Mouse (Mus musculus) forebrain, postnatal 0 days (tissue): ENCODE data around the gene Stk38l. TPM values are rescaled to one million over a fixed set of nuclear protein-coding genes. Genes with fewer than 3 reads are reported as not detected.

Source experiments
- ATAC-seq: fragments of 200-750 bp; cut with Nextera tagmentation; 2 replicates; pipeline ENCODE4 v1.8.0; 2017; ENCODE audit warnings: mild to moderate bottlenecking, moderate library complexity
- DNase-seq: peaks from one replicate; pipeline ENCODE4 v3.0.0-alpha.2; 2015
- H3K27ac ChIP-seq: fragments of 300-500 bp; sonication (generic); 2 replicates; pipeline ENCODE4 v1.5.1; 2014; ENCODE audit warnings: low read depth, mild to moderate bottlenecking, antibody characterized with exemption, low read length, moderate library complexity, mixed read lengths
- H3K27me3 ChIP-seq: fragments of 300-500 bp; sonication (generic); 2 replicates; pipeline ENCODE4 v1.6.1; 2014; ENCODE audit warnings: mild to moderate bottlenecking, low read length, mixed read lengths; ENCODE audit not compliant: insufficient read depth
- H3K36me3 ChIP-seq: fragments of 300-500 bp; sonication (generic); 2 replicates; pipeline ENCODE4 v1.6.1; 2014; ENCODE audit warnings: mild to moderate bottlenecking, moderate library complexity; ENCODE audit not compliant: insufficient read depth
- H3K4me1 ChIP-seq: fragments of 300-500 bp; sonication (generic); 2 replicates; pipeline ENCODE4 v1.6.1; 2014; ENCODE audit warnings: antibody characterized with exemption; ENCODE audit not compliant: insufficient read depth
- H3K4me2 ChIP-seq: fragments of 300-500 bp; sonication (generic); 2 replicates; pipeline ENCODE4 v1.6.1; 2014; ENCODE audit warnings: low read depth, mild to moderate bottlenecking, moderate library complexity
- H3K4me3 ChIP-seq: fragments of 300-500 bp; sonication (generic); 2 replicates; pipeline ENCODE4 v1.5.1; 2014; ENCODE audit warnings: low read depth, low read length, mixed read lengths
- H3K9ac ChIP-seq: fragments of 300-500 bp; sonication (generic); 2 replicates; pipeline ENCODE4 v1.6.1; 2014; ENCODE audit warnings: mild to moderate bottlenecking
- H3K9me3 ChIP-seq: fragments of 300-500 bp; sonication (generic); 2 replicates; pipeline ENCODE4 v1.6.1; 2016; ENCODE audit warnings: low read length
- CTCF ChIP-seq: sonication (generic); IDR thresholded peaks from 2 replicates; pipeline ENCODE4 v1.5.1; 2016; ENCODE audit warnings: antibody characterized with exemption, control low read depth, low read depth
- WGBS: fragments of 180-500 bp; shearing (Covaris S2); extraction: QIAGEN DNeasy Blood & Tissue Kit; methylation state at CpG from one replicate; pipeline ENCODE4 v1.1.7; 2014; 5-methylcytosine and 5-hydroxymethylcytosine counted together
- polyA plus RNA-seq: library from polyadenylated mRNA; unstranded; fragments of >200 nt; fragmentation: Nextera tagmentation; extraction: Ambion mirVana; gene quantifications from 2 replicates; pipeline ENCODE4 v1.2.1, GENCODE M21; 2015
- total RNA-seq: library from RNA; depleted of rRNA; stranded (reverse); fragments of >200 nt; gene quantifications from 2 replicates; pipeline ENCODE4 v1.2.3, GENCODE M21; 2014

Gene Stk38l
- total and polyA plus RNA-seq, 2 experiments from 2014 or later = 7.6 to 11.0 TPM

- no peaks in the 10 kb centered on the region for H3K9me3 ChIP-seq
- no peaks in the 10 kb centered on the region for H3K4me1 ChIP-seq
- no peak for TF ChIP-seq CTCF
- no peak overlapping the region for H3K9ac ChIP-seq
- no peaks in the 10 kb centered on the region for H3K36me3 ChIP-seq
- no peak for ATAC-seq
- H3K4me3 ChIP-seq = no peak overlapping the region
- DNase-seq = no peak
- 95% methylated on average over 1 of the region's 1 CpGs for WGBS
- H3K27me3 ChIP-seq = no peaks in the 10 kb centered on the region
- H3K4me2 ChIP-seq = no peak overlapping the region
- no peak overlapping the region for H3K27ac ChIP-seq
Measured at GRCm38 (mm10) chr6:146705631-146706030, 19.2 kb upstream of the Stk38l start.

- TF ChIP-seq CTCF = no peak
- no peaks in the 10 kb centered on the region for H3K27me3 ChIP-seq
- H3K27ac ChIP-seq = no peak overlapping the region
- no peaks in the 10 kb centered on the region for H3K36me3 ChIP-seq
- 79% methylated on average over 1 of the region's 1 CpGs for WGBS
- DNase-seq = no peak
- no peak overlapping the region for H3K4me3 ChIP-seq
- no peaks in the 10 kb centered on the region for H3K4me1 ChIP-seq
- no peak overlapping the region for H3K4me2 ChIP-seq
- no peaks in the 10 kb centered on the region for H3K9me3 ChIP-seq
- no peak for ATAC-seq
- no peak overlapping the region for H3K9ac ChIP-seq
Measured at GRCm38 (mm10) chr6:146719606-146720005, 5.2 kb upstream of the Stk38l start.

GRCm38 (mm10) chr6:146723805-146724204 is 990 bp upstream of the Stk38l start:
- H3K27ac ChIP-seq = no peak overlapping the region
- H3K4me1 ChIP-seq = 0 out of 2 replicates have a peak, but pooled peaks cover 5% of the 10 kb centered on the region
- H3K36me3 ChIP-seq = no peaks in the 10 kb centered on the region
- H3K4me3 ChIP-seq = no peak overlapping the region
- no peak overlapping the region for H3K9ac ChIP-seq
- H3K4me2 ChIP-seq = no peak overlapping the region
- ATAC-seq = no peak
- H3K27me3 ChIP-seq = no peaks in the 10 kb centered on the region
- no peak for TF ChIP-seq CTCF
- 89% methylated on average over 3 of the region's 3 CpGs for WGBS
- DNase-seq = no peak
- no peaks in the 10 kb centered on the region for H3K9me3 ChIP-seq

GRCm38 (mm10) chr6:146725384-146725791 is 593 bp downstream of the Stk38l start:
- Histone ChIP-seq H3K36me3 (no peaks in the 10 kb centered on the region), H3K27me3 (no peaks in the 10 kb centered on the region), H3K4me2 (peak overlapping the region; percentile 87), H3K9ac (peak overlapping the region; percentile 67), H3K4me1 (0 out of 2 replicates have a peak, but pooled peaks cover 5% of the 10 kb centered on the region), H3K9me3 (no peaks in the 10 kb centered on the region), H3K4me3 (peak overlapping the region; percentile 81), H3K27ac (peak overlapping the region; percentile 82)
- under 1% methylated on average over 30 of the region's 30 CpGs for WGBS
- ATAC-seq (peak; percentile 42), DNase-seq (peak; percentile 32)
- no peak for TF ChIP-seq CTCF

- DNase-seq = no peak
- Histone ChIP-seq H3K9me3 (no peaks in the 10 kb centered on the region), H3K9ac (no peak overlapping the region), H3K36me3 (no peaks in the 10 kb centered on the region), H3K27ac (no peak overlapping the region), H3K4me3 (no peak overlapping the region), H3K4me2 (no peak overlapping the region), H3K27me3 (no peaks in the 10 kb centered on the region), H3K4me1 (peaks cover under 1% of the 10 kb centered on the region; the same call in 1 of the 2 replicates)
- no peak for TF ChIP-seq CTCF
- WGBS = 77% methylated on average over 1 of the region's 1 CpGs
- ATAC-seq = no peak
Measured at GRCm38 (mm10) chr6:146731031-146731430, 6.2 kb downstream of the Stk38l start.

- Histone ChIP-seq H3K9me3 (no peaks in the 10 kb centered on the region), H3K27ac (no peak overlapping the region), H3K4me3 (no peak overlapping the region), H3K4me2 (no peak overlapping the region), H3K36me3 (no peaks in the 10 kb centered on the region), H3K27me3 (no peaks in the 10 kb centered on the region), H3K4me1 (no peaks in the 10 kb centered on the region; the same call in 1 of the 2 replicates), H3K9ac (no peak overlapping the region)
- ATAC-seq (no peak), DNase-seq (no peak)
- 43% methylated on average over 2 of the region's 2 CpGs for WGBS
- TF ChIP-seq CTCF = no peak
Measured at GRCm38 (mm10) chr6:146731692-146732091, 6.9 kb downstream of the Stk38l start.

GRCm38 (mm10) chr6:146732232-146732631 is 7.4 kb downstream of the Stk38l start:
- H3K4me3 ChIP-seq = no peak overlapping the region
- no peak overlapping the region for H3K4me2 ChIP-seq
- H3K27me3 ChIP-seq = no peaks in the 10 kb centered on the region
- DNase-seq = no peak
- no peak overlapping the region for H3K27ac ChIP-seq
- ATAC-seq = no peak
- H3K9ac ChIP-seq = no peak overlapping the region
- no peaks in the 10 kb centered on the region; the same call in 1 of the 2 replicates for H3K4me1 ChIP-seq
- 57% methylated on average over 3 of the region's 3 CpGs for WGBS
- TF ChIP-seq CTCF = no peak
- no peaks in the 10 kb centered on the region for H3K9me3 ChIP-seq
- no peaks in the 10 kb centered on the region for H3K36me3 ChIP-seq
